Mouse (Mus musculus) C2C12 (cell line): ENCODE measurements around the gene Cfb.

Experiments used
- CTCF ChIP-seq: IDR thresholded peaks from one replicate; pipeline ENCODE4 v1.5.1; 2011; ENCODE audit not compliant: control insufficient read depth, insufficient read depth, insufficient read length
- FOSL1 ChIP-seq: IDR thresholded peaks from one replicate; pipeline ENCODE4 v1.8.0; 2011; ENCODE audit warnings: mild to moderate bottlenecking, low read length; ENCODE audit not compliant: poor library complexity, insufficient read depth, severe bottlenecking
- MAX ChIP-seq: IDR thresholded peaks from one replicate; pipeline ENCODE4 v1.6.1; 2011; ENCODE audit warnings: mild to moderate bottlenecking, control low read depth
- MYOD1 ChIP-seq: IDR thresholded peaks from one replicate; pipeline ENCODE4 v1.6.1; 2011; ENCODE audit warnings: low read depth; ENCODE audit not compliant: control insufficient read depth, insufficient read length
- MYOG ChIP-seq: IDR thresholded peaks from one replicate; pipeline ENCODE4 v1.6.1; 2011; ENCODE audit not compliant: control insufficient read depth, insufficient read length; ENCODE audit errors: extremely low read depth
- USF1 ChIP-seq: IDR thresholded peaks from one replicate; pipeline ENCODE4 v1.6.1; 2011; ENCODE audit warnings: low read depth, mild to moderate bottlenecking, control low read depth, moderate library complexity

- TF ChIP-seq CTCF (no peak), MYOG (no peak), MYOD1 (no peak), USF1 (no peak), FOSL1 (no peak), MAX (no peak)
Measured at GRCm38 (mm10) chr17:34844884-34845283, 17.4 kb downstream of the Cfb start.
